In genomic region chr1:134697522-134698250, GRCm38 (mm10) we compare ENCODE assay signal across 18 mouse cellular contexts. TPM values are rescaled to one million over a fixed set of nuclear protein-coding genes. Genes with fewer than 3 reads are reported as not detected.
DNase-seq lines count a peak whose midpoint lies in the region; ATAC-seq lines count a peak whose summit lies in the region.
"Had no signal": no experiment of that assay in that cellular context is flagged by ENCODE, and none has a peak within 500 bp of the region (broad histone marks: within the 10 kb centered on the region; RNA-seq: fewer than 3 reads in every experiment).

No protein-coding gene starts in this region.

- H3K4me3 ChIP-seq in hindbrain, embryonic 16.5 days (ENCODE audit: low read length) = no peak overlapping the region
- no peak overlapping the region for H3K4me3 ChIP-seq in hindbrain, embryonic 14.5 days (replicated peaks; ENCODE audit: low read length)
- H3K4me3 ChIP-seq: embryonic facial prominence, embryonic 13.5 days; gastrocnemius, adult 2 months; heart, embryonic 13.5 days; hindbrain, embryonic 12.5 days had no signal

- WGBS in hindbrain, embryonic 16.5 days = 84% methylated on average over 17 of the region's 17 CpGs
- WGBS in hindbrain, embryonic 14.5 days = 83% methylated on average over 17 of the region's 17 CpGs

- no peak for DNase-seq in hindbrain, embryonic 14.5 days (ENCODE audit: low spot score)
- peak; percentile 66 to 74 for DNase-seq in cerebellum, adult 18-20 months
- DNase-seq in cerebellum, adult 8-10 months = peak; percentile 64
- DNase-seq in cerebellum, postnatal 14 days = peak; percentile 67 to 79
- no peak for DNase-seq in kidney, adult 11 months
- DNase-seq in gastrocnemius, postnatal 4 days (ENCODE audit: low spot score in 2 of 2) = no peak
- DNase-seq: adrenal gland, postnatal 10 days; gastrocnemius, adult 2 months; gastrocnemius, postnatal 25 days; heart, adult 11 months; heart, postnatal 36 days; kidney, adult 8-10 months had no signal

- H3K4me1 ChIP-seq in hindbrain, embryonic 16.5 days (ENCODE audit: control insufficient read depth, insufficient read depth, low read depth, low read length) = peaks cover 6% of the 10 kb centered on the region
- peaks cover 4% of the 10 kb centered on the region; the same call in 1 of the 2 replicates for H3K4me1 ChIP-seq in hindbrain, embryonic 14.5 days (replicated peaks; ENCODE audit: control insufficient read depth, insufficient read depth, low read length)

- H3K9me3 ChIP-seq in hindbrain, embryonic 16.5 days (ENCODE audit: control insufficient read depth, low read length) = no peaks in the 10 kb centered on the region
- no peaks in the 10 kb centered on the region for H3K9me3 ChIP-seq in hindbrain, embryonic 14.5 days (ENCODE audit: control insufficient read depth, low read length)
- H3K9me3 ChIP-seq: embryonic facial prominence, embryonic 13.5 days; heart, embryonic 13.5 days; hindbrain, embryonic 12.5 days had no signal

- peak overlapping the region; percentile 6; the same call in 1 of the 2 replicates for H3K27ac ChIP-seq in hindbrain, embryonic 16.5 days (ENCODE audit: low read depth, low read length)
- H3K27ac ChIP-seq in hindbrain, embryonic 14.5 days = no peak overlapping the region
- H3K27ac ChIP-seq: embryonic facial prominence, embryonic 13.5 days; gastrocnemius, adult 2 months; heart, embryonic 13.5 days; hindbrain, embryonic 12.5 days had no signal

- ATAC-seq in hindbrain, embryonic 16.5 days = no peak
- ATAC-seq in hindbrain, embryonic 14.5 days (ENCODE audit: low FRiP score) = no peak
- ATAC-seq in activated CD4-positive, CD25-positive, alpha-beta regulatory T cell, adult 4 months = no peak
- ATAC-seq: intestine, embryonic 16.5 days had no signal

- no peaks in the 10 kb centered on the region for H3K36me3 ChIP-seq in hindbrain, embryonic 16.5 days (ENCODE audit: control insufficient read depth, insufficient read depth, low read length)
- H3K36me3 ChIP-seq in hindbrain, embryonic 14.5 days (replicated peaks; ENCODE audit: control insufficient read depth, insufficient read depth) = no peaks in the 10 kb centered on the region
- H3K36me3 ChIP-seq: embryonic facial prominence, embryonic 13.5 days; heart, embryonic 13.5 days; hindbrain, embryonic 12.5 days had no signal

- H3K4me2 ChIP-seq in hindbrain, embryonic 16.5 days (ENCODE audit: low read length) = no peak overlapping the region
- H3K4me2 ChIP-seq in hindbrain, embryonic 14.5 days (replicated peaks) = no peak overlapping the region
- H3K4me2 ChIP-seq: embryonic facial prominence, embryonic 13.5 days; heart, embryonic 13.5 days; hindbrain, embryonic 12.5 days had no signal

- no peaks in the 10 kb centered on the region for H3K27me3 ChIP-seq in hindbrain, embryonic 16.5 days (replicated peaks; ENCODE audit: control insufficient read depth, insufficient read depth, low read length)
- H3K27me3 ChIP-seq in hindbrain, embryonic 14.5 days (ENCODE audit: control insufficient read depth, insufficient read depth, low read length) = no peaks in the 10 kb centered on the region
- H3K27me3 ChIP-seq: embryonic facial prominence, embryonic 13.5 days; hindbrain, embryonic 12.5 days had no signal

- no peak overlapping the region for H3K9ac ChIP-seq in hindbrain, embryonic 16.5 days (ENCODE audit: low read depth, low read length)
- H3K9ac ChIP-seq in hindbrain, embryonic 14.5 days = no peak overlapping the region
- H3K9ac ChIP-seq: embryonic facial prominence, embryonic 13.5 days; heart, embryonic 13.5 days; hindbrain, embryonic 12.5 days had no signal

RNA-seq across cellular contexts. Expression of gene Syt2, which starts 51.2 kb away (rescaled TPM):
- 11.9 and 14.9 TPM in 2 replicates for polyA plus RNA-seq in hindbrain, embryonic 16.5 days (2015; fragmentation: Nextera tagmentation; extraction: Ambion mirVana)
- 10.1 and 10.5 TPM in 2 replicates for polyA plus RNA-seq in hindbrain, embryonic 14.5 days (2014; fragmentation: Nextera tagmentation; extraction: Ambion mirVana)
- total RNA-seq in gastrocnemius, postnatal 4 days (2021) = under 1 TPM in 1 of 2 experiments, not detected in 1; 0.08 TPM
- polyA plus RNA-seq in activated CD4-positive, CD25-positive, alpha-beta regulatory T cell, adult 4 months (2017; shearing (Covaris generic)) = under 1 TPM; 0.09 TPM
- total RNA-seq: gastrocnemius, adult 2 months; heart, postnatal 36 days had no signal

Comparison
In these comparisons a context has a peak if more than half of its experiments do, and no peak if none do; other contexts are left out.
1. DNase-seq: peak in cerebellum, adult 18-20 months (2 of 2), cerebellum, adult 8-10 months (single experiment) and cerebellum, postnatal 14 days (2 of 2); none in hindbrain, embryonic 14.5 days (single experiment), kidney, adult 11 months (single experiment) and gastrocnemius, postnatal 4 days (0 of 2).
2. RNA of gene Syt2, which starts 51.2 kb away (polyA plus RNA-seq): 11.9 to 14.9 TPM in hindbrain, embryonic 16.5 days and 10.1 to 10.5 TPM in hindbrain, embryonic 14.5 days; 0.09 TPM in activated CD4-positive, CD25-positive, alpha-beta regulatory T cell, adult 4 months; every median in the first group is over 10 times any median in the second.